Mouse (Mus musculus) embryonic fibroblast, embryonic 13.5 days (primary cell): ENCODE results near the gene Tesk2. TPM values are rescaled to one million over a fixed set of nuclear protein-coding genes. Genes with fewer than 3 reads are reported as not detected.
"Not testable (repeated sequence)": the region's sequence is repeated elsewhere in the genome, so short reads cannot be mapped to it uniquely, and the experiment has no call there.

ENCODE experiments used
- H3K27ac ChIP-seq: 2 replicates; pipeline ENCODE4 v1.5.1; 2012; ENCODE audit warnings: low read length, control low read depth, inconsistent platforms; ENCODE audit not compliant: insufficient read depth
- H3K4me1 ChIP-seq: 2 replicates; pipeline ENCODE4 v1.6.1; 2011; ENCODE audit warnings: low read length; ENCODE audit not compliant: control insufficient read depth, insufficient read depth
- H3K4me3 ChIP-seq: 2 replicates; pipeline ENCODE4 v1.5.1; 2011; ENCODE audit warnings: mild to moderate bottlenecking, control low read depth, low read length; ENCODE audit not compliant: insufficient read depth
- CTCF ChIP-seq: IDR thresholded peaks from 2 replicates; pipeline ENCODE4 v1.5.1; 2011; ENCODE audit warnings: mild to moderate bottlenecking, control low read depth, low read length, moderate library complexity, borderline replicate concordance; ENCODE audit not compliant: insufficient read depth
- POLR2A ChIP-seq: IDR thresholded peaks from 2 replicates; pipeline ENCODE4 v1.6.1; 2011; ENCODE audit warnings: low read depth, mild to moderate bottlenecking, control low read depth, low read length, moderate library complexity
- polyA plus RNA-seq: library from polyadenylated mRNA; stranded (reverse); fragments of >200 nt; gene quantifications from 2 replicates; pipeline ENCODE4 v1.2.4, GENCODE M21; 2011; ENCODE audit warnings: low read depth; ENCODE audit not compliant: missing spikeins, insufficient read length

The Tesk2 gene
- 6.3 and 7.8 TPM in 2 replicates for polyA plus RNA-seq

- TF ChIP-seq POLR2A (peak; percentile 64; the same call in 1 of the 2 replicates), CTCF (no peak)
- peak within 1 kb of the TSS; percentile 8 for H3K27ac ChIP-seq
- peaks cover 2% of the 10 kb centered on the region; the same call in 1 of the 2 replicates for H3K4me1 ChIP-seq
- peak within 1 kb of the TSS; percentile 63 for H3K4me3 ChIP-seq
Measured at GRCm38 (mm10) chr4:116720343-116721097, at the start of gene Tesk2. Gene Tesk2 (plus strand): TSS chr4:116720948.

- Histone ChIP-seq H3K4me3 (no peak overlapping the region), H3K4me1 (peaks cover 5% of the 10 kb centered on the region; the same call in 1 of the 2 replicates), H3K27ac (peak overlapping the region; percentile 74; the same call in 1 of the 2 replicates)
- TF ChIP-seq CTCF: no peak
- TF ChIP-seq POLR2A: no peak
Measured at GRCm38 (mm10) chr4:116672785-116673184, 48.0 kb upstream of the Tesk2 start.

GRCm38 (mm10) chr4:116674761-116675160 lies 46.0 kb upstream of the Tesk2 start:
- not testable (repeated sequence) for H3K4me3 ChIP-seq, H3K4me1 ChIP-seq, H3K27ac ChIP-seq

GRCm38 (mm10) chr4:116676027-116676426 lies 44.7 kb upstream of the Tesk2 start:
- no peak overlapping the region for H3K27ac ChIP-seq
- TF ChIP-seq POLR2A (no peak), CTCF (no peak)
- peaks cover 3% of the 10 kb centered on the region; the same call in 1 of the 2 replicates for H3K4me1 ChIP-seq
- H3K4me3 ChIP-seq: no peak overlapping the region

GRCm38 (mm10) chr4:116677808-116678207 lies 42.9 kb upstream of the Tesk2 start:
- TF ChIP-seq POLR2A: no peak
- no peak for TF ChIP-seq CTCF
- Histone ChIP-seq H3K4me1 (peaks cover 3% of the 10 kb centered on the region; the same call in 1 of the 2 replicates), H3K4me3 (no peak overlapping the region), H3K27ac (peak overlapping the region; percentile 50)

DNA sequence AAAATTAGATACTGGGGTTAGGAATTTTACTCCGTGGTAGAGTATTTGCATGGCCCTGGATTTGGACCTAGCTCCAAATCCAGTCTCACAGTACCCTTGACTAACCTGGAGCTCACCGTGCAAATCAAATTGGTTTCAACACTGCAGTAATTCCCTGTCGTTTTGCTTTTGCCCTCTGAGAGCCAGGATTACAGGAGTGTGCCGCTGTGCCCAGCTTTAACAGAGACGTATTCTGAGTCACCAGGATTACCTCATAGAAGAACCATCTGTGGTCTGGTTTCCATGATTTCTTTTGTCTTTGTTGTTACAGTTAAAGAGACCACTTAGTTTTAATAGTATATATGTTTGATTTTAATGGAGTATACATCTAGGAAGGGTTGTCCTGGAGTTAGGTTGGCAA lies 41.6 kb upstream of the Tesk2 start:
- TF ChIP-seq CTCF (no peak), POLR2A (no peak)
- Histone ChIP-seq H3K4me1 (no peaks in the 10 kb centered on the region; the same call in 1 of the 2 replicates), H3K4me3 (no peak overlapping the region), H3K27ac (no peak overlapping the region; the same call in 1 of the 2 replicates)

DNA sequence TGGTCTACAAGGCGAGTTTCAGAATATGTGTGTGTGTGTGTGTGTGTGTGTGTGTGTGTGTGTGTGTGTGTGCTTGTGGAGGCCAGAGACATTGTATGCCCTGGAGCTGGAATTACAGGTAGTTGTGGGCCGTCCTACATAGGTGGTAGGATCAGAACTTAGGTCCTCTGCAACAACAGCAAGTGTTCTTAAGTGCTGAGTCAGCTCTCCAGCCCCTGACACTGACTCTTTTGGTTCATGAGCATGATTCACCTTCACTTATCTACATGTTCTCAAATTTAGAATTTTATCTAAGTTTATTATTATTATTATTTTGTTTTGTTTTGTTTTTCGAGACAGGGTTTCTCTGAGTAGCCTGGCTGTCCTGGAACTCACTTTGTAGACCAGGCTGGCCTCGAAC lies 40.2 kb upstream of the Tesk2 start:
- not testable (repeated sequence) for H3K4me3 ChIP-seq, H3K27ac ChIP-seq, H3K4me1 ChIP-seq

- no peak for TF ChIP-seq POLR2A
- no peak for TF ChIP-seq CTCF
- H3K27ac ChIP-seq: no peak overlapping the region
- H3K4me3 ChIP-seq: no peak overlapping the region
- 0 out of 2 replicates have a peak, but pooled peaks cover 3% of the 10 kb centered on the region for H3K4me1 ChIP-seq
Measured at GRCm38 (mm10) chr4:116683957-116684356, 36.8 kb upstream of the Tesk2 start.

- Histone ChIP-seq H3K4me3 (no peak overlapping the region), H3K4me1 (0 out of 2 replicates have a peak, but pooled peaks cover 3% of the 10 kb centered on the region), H3K27ac (peak overlapping the region; percentile 89)
- TF ChIP-seq CTCF (no peak), POLR2A (0 out of 2 replicates have a peak, but pooled peaks have one; percentile 31)
Measured at GRCm38 (mm10) chr4:116684665-116685064, 36.1 kb upstream of the Tesk2 start.

DNA sequence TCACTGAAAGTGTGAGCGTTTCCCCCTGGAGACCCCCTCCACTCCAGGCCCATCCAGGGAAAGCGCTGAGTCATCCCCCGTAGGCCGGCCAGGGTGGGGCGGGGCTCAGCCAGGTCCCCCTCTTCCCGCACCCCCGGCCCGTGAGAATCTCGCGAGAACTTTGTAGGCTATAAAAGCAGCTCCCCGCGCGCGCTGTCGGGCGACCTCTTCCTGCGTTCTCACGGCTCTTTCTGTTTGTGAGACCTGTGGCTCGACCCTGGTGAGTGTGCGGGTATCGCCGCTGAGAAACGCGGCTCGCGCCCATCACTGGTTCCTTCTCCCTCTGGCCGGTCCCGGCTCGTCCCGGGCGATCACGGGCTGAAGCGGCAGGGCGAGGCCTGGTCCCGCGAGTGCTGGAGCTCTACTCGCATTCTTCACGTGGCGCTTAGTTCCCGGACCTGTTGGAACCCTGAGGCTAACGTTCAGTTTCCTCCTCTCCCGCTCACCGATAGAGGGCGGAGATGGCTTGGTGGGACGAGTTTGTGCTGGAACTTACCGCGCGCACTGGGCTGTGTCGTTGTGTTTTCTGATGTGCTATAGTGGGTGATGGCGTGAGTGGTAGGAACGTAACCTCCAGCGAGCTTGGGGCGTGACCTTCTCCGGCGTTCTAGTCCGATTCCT lies 35.2 kb upstream of the Tesk2 start, which contains the start of gene Prdx1:
Gene Prdx1, plus strand, starts transcription at position 143 of the 660 bp plus-strand sequence.
- Histone ChIP-seq H3K4me3 (peak within 1 kb of the TSS; percentile 79), H3K4me1 (peaks cover 3% of the 10 kb centered on the region; the same call in 1 of the 2 replicates), H3K27ac (peak within 1 kb of the TSS; percentile 89)
- TF ChIP-seq CTCF: peak; percentile 89; the same call in 1 of the 2 replicates
- TF ChIP-seq POLR2A: peak; percentile 99
